Mouse (Mus musculus) mature B cell (primary cell): ENCODE data around the gene Guca1b.

Source experiments
- in situ Hi-C: fragments of 300-500 bp; cut with MboI; formaldehyde crosslinking; loops from 2 replicates; pipeline ENCODE4 v1.14.3; 2019

Gene Guca1b

DNA sequence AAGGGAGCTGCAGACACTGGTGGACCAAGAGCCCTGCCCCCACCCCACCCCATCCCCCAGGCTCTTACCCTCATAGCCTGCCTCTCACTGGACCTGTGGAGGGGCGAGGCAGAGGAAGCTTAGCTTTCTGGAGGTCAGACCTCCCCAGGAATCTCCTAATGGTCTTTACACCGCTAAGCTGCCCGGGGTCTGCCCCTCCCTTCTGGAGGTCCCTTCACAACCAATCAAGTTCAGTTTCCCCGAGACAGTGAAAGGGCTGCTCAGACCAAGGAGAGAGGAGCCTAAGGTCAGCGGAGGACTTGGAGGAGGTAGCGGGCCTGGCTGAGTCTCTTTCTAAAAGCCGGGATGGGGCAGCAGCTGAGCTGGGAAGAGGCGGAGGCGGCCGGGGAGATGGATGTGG lies at the start of gene Guca1b:
Gene Guca1b, plus strand, starts transcription at position 249 of the 400 bp plus-strand sequence.
- in situ Hi-C loops, result no loop called here

DNA sequence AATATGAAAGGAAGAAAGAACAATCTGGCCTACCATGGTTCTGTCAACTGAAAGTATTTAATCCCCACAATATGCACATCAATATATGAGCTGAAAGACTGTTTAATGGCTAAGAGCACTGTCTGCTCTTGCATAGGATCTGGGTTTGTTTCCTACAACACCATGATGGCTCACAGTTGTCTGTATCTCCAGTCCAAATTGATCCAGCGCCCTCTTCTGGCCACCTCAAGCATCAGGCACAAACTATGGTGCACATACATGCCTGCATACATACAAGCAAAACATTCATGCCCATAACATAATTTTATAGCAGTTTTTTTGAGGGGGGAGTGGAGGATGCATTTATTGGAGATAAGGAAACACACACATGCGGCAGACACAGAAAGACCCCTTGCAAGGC lies 42.1 kb upstream of the Guca1b start:
- in situ Hi-C loops, result no loop called here

DNA sequence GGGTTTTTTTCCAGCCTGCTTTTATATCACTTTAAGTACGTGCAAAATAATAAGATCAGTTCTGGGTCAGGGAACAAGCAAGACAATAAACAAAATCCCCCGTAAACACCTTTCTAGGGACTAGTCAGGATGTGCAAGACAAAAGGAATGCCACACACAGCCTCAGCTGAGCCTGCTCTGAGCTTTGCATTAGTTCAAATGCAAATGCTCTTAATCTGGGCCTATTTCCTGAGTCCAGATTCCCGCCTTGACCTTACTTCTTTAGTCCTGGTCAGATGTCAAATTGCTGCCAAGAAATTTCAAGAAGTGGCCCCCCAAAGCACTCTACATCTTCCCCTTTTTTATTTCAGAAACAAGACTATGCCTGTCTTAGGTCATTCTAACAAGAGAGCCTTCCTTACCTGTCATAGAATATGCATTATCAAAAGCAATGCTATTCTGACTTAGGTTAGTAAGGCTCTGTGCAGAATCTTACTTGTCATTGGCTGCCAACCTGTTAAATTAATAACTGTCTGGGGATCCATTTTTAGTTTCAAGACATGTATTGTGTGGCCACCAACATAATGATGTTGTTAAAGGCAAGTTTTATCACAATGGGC lies 35.4 kb upstream of the Guca1b start:
- in situ Hi-C loops, result no loop called here

DNA sequence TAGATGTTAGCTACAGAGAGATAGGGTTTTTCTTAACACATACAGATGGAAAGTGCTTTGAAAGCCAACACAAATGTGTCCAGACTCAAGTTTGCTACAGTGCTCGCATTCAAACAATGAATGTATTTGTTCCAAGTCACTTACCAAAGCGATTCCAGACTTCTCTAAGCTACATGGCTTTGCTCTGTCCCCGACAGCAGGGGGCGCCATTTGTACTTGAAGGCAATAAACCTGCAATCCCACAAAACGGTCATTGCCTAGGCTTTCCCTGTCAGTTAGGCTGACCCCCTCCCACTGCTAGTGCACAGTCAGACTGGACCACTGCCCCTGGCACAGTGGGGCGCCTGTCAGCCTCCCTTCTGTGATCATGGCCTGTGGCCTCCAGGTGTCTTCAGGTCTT lies 25.2 kb upstream of the Guca1b start:
- in situ Hi-C loops, result no loop called here

DNA sequence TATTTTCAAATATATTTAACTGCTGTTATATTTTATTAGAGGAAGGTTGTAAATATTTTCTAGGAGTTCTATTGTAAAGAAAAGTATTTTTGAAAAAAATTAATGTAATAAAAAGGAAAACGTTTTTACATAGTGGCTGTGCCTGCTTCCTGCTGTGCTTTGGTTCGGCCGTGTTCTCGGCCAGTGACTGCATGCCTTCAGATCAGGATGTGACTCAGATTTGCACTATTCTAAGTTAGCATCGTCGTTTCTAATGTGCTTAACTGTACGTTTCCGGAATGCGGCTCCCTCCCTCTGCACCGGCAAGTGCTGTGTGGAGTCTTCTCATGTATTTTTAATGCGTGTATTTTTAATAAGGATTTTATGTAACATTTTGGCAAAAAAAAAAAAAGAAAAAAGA lies 23.9 kb upstream of the Guca1b start:
- in situ Hi-C loops, result no loop called here

DNA sequence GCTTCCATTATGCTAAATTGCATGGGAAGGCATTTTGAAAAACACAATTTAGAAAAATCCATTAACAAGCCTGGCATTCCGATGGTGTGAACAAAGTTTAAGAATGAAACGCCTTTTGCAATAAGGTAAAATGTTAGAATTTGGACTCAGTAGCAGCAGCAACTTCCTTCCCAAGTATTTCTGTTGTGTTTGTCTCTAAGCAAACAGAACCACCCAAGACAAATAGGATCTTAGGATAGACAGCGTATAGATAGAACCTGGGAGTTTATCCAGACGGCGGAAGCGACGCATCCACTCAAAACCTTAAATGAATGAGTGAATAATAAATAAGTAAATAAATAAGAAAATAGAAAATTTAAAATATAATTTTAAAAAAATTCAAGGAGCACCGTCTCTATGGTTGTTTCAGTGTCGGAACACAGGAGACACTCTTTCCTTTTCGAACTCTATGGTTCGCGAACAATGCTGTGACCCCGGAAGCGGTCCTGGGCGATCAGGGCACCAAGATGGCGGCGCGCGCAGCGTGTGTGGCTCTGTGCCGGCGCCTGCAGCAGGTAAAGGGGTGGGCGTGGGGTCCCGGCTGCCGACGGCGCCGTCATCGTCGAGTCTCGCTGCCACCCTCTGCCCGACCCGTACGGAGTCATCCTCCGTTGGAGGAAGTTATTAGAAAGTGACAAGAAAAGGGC lies 16.6 kb upstream of the Guca1b start, which contains the start of gene Mrps10:
Gene Mrps10, plus strand, starts transcription at position 487 of the 686 bp plus-strand sequence.
- in situ Hi-C loops, result no loop called here

DNA sequence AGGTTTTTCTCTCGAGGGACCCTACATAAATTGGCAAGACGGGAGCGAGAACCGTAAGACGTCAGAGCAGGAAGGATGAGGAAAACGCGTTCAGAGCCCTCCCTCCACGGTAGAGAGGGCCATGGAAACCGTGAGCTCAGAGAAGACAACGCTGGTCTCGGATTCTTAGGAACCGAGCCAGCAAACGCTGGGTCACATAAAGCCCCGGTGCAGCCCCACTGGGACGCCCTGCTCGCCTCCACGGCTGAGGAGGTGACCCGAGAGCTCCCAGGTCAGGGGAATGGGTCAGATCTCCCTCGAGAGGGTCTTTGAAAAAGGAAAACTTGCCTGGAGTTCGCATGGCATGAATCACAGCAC lies 16.1 kb upstream of the Guca1b start:
- in situ Hi-C loops, result no loop called here

DNA sequence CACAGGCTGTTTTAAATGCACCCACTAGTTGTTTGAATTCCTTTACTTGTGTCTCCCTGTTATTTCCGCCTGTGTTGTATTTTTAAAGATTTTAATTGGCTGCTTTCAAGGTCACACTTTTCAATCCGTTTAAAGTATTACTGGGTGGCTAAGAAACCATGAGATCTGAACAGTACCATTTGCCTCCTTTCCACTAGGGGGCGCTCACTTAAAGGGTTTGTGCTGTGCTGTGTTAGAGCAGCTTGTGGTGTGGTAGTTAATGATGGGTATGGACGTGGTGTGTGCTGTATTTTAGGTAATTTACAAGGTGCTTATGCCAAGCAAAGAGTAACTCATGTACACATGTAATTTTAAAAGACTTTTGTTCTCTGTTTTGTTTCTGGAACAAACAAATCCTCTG lies 13.7 kb upstream of the Guca1b start:
- in situ Hi-C loops, result no loop called here

DNA sequence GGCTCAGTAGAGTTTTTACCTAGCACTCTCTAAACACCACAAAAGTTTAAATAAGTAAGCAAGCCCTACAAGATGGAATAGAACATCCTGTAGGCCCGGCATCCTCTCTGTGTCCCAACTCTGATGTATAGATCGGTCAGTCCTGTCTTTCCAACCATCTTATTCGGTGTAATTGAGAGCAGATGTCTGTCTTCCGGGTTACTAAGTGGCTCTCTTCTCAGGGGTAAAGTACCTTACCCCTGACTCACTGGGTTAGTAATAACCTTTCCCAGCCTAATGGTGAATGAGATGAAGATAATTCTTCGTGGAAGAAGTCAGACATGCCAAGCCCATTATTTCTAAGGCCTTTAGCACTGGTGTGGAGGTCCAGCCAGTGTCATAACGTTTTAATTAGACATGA lies 11.2 kb upstream of the Guca1b start:
- in situ Hi-C loops, result no loop called here

DNA sequence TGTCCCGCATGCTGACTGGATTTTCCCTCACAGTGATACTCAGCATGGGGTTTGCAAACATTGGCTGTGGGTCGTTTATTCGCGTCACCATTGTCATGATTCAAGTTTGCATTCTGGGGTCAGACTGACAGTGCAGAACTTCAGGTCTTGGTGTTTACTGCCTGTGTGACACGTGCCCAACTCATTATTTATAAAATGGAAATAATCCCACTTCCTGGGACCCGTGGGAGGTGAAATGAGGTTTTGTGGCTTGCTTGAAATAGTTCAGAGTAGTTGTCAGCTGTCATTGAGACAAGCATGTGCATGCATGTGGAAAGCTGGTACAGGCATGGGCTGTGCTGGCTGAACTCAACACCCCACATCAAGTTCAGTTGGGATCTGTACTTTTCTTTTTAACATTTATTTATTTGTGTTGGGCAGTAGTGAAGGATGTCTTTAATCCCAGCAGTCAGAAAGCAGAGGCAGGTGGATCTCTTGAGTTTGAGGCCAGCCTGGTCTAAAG lies 8.4 kb upstream of the Guca1b start:
- in situ Hi-C loops, result no loop called here

DNA sequence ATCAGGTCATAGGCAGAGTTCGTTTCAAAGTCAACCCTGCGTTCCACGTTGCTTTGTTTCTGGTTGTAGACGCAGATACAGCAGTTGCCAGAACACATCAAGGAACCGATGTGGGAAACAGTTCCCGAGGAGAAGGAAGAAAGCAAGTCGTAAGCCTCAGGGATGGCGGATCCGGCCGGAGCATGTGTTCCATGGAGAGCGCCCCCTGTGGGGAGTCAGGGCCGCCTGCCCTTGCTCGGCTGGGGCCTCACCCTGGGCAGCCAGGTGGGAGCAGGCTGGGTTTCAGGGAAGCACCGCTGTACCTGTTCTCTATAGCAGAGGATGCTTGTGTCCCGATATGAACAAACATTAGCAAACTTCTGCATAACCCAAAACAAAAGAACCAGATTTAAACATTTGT lies 7.1 kb upstream of the Guca1b start:
- in situ Hi-C loops, result no loop called here

DNA sequence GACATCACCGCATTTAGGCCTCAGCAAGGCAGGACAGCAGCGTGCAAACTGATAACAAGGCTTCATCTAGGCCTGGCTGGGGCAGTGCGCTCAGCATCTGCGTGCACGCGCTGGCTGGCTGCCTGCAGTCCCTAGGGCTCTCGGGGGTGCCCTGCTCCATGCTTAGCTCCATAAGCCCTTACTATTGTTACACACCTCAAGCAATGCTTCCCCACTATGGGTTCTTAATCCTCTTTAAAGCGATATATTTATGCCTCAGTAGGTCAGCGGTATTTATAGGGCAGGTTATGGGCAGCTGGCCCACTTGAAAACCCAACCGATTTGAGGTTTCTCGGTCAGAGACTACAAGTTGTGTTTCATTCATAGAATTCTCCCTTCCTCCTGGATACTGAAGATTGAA lies 3.3 kb upstream of the Guca1b start:
- in situ Hi-C loops, result no loop called here

DNA sequence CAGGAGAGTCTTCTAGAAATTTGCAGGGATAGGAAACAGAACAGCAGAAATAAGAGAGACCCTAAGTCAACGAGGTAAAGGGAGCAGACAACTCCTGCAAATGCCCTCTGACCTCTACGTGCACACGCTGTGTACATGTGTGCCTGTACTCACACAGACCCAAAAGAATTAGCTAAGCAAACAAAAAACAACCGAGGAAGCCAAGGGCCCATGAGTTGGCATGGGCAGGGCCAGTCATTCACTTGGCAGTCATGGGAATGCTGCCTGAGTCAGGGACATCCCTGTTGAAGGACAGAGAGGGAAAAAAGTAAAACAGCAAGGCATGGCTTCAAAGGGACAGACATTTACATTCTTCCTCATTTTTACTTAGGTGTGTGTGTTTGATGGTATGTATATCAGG lies 1.9 kb upstream of the Guca1b start:
- in situ Hi-C loops, result no loop called here

DNA sequence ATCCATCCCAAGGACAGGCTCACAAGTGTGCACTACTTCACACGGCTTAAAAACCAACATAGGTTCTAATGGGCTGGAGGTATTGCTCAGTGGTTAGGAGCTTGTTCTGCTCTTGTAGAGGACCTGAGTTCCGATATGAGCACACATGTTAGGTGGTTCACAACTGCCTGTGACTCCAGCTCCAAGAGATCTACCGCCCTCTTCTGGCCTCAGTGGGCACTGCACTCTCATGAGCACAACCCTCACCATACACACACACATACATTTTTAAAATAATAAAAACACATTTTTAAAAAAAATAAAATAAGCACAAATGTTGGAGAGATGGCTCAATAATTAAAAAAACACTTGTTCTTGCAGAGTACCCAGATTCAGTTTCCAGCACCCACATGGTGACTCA lies 1.1 kb upstream of the Guca1b start:
- in situ Hi-C loops, result no loop called here

DNA sequence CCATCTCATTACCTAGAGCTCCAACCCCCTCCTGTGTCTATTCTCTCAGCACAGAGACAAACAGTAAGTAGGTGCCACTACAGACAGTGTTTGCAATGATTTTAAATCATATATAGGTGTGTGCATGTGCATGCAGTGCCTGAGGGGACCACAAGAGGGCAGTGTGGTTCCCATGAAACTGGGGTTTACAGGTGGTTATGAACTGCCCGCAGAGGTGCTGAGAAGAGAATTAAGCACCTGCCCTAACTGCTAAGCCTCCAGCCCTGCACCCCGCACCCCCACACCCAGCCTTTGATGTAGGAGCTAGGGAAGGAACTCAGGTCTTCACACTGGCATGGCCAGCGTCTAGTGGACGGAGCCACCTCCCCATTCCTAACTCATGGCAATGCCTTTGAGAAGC lies 1.5 kb downstream of the Guca1b start:
- in situ Hi-C loops, result no loop called here

DNA sequence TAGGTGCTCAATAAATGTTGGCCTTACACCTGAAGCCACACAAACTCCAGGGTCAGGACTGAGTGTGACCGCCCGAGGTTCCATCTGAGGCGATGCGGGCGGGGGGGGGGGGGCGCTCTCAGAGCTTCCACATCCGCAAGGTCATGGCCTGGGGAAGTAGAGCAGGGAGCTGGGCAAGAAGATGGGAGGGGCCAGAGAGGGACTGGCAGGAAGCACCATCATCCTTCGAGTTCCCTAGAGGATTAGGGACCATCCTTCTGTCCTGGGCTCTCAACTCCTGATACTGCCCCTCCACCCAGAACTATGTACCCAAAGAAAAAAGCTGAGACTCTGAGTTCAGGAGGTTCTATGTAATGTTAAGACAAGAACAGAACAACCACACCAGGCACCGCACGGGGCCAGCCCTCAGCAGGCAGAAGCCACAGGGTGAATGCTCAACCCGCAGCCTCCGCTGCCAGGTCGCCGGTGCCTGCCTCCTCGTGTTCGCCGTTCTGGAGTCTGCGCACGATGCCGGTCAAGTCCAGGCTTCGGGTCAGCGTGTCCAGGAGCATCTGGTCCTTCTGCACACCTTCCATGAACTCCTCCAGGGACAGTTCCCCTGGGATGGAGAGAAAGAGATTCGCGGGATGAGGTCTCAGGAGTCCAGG lies 9.2 kb downstream of the Guca1b start:
- in situ Hi-C loops, result no loop called here

DNA sequence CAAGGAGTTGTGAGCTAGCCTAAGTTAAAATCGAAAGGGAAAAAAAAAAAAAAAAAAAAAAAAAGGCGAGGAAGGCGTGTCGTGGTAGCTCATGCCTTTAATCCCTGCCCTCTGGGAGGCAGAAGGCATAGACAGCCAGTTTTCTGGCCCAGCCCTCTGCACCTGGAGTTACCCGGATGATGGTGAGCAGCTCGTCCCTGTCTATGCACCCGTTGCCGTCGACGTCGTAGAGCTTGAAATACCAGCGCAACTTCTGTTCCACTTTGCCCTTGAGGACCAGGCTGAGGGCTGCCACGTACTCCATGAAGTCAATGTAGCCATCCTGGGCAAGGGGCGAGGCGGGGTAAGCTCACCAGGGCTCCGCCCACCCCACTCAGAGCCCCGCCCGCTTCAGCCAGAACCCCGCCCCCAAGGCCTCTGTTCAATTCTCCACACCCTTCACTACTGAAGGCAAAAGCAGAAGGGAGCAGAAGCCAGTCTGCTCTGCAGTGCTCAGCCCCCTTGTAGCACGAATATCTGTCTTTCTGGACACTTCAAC lies 10.3 kb downstream of the Guca1b start:
- in situ Hi-C loops, result no loop called here

DNA sequence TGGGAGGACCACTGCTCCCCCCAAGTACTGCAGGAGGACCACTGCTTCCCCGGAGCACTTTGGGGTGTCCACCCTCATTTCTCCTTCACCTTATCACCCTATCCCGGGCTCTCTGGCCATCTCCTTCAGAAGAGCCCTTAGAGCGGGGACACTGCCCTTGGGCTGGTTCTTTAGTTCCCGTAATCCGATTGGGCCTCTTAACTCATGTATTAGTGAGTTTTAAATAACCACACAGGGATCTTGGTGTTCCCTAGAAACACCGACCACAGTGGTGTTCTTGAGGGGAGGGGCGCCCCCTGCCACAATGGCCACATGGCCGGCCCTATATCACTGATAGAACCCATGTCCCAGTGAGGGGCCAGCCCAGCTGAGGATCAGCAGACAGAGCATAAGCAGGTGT lies 13.9 kb downstream of the Guca1b start:
- in situ Hi-C loops, result no loop called here

DNA sequence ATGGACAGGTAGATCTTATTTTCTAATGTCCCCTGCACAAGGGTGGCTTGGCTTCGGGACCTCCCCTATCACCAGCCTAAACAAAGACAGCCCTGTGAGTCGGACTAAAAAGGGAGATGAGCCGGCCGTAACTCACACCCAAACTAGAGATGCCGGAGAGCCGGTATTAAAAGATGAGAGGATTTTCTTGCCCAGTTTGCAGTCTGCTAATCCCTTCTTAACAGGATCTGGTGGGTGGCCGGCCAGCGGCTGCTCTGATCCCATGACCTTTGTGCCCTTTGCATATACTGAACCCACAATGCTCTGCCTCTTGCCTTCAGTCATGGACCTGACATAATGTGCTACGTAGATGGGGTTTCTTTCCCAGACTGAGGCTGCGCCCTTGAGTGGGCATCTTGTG lies 15.3 kb downstream of the Guca1b start, which contains the start of gene Guca1a:
Gene Guca1a, minus strand, starts transcription at position 134 of the 400 bp plus-strand sequence.
- in situ Hi-C loops, result no loop called here

DNA sequence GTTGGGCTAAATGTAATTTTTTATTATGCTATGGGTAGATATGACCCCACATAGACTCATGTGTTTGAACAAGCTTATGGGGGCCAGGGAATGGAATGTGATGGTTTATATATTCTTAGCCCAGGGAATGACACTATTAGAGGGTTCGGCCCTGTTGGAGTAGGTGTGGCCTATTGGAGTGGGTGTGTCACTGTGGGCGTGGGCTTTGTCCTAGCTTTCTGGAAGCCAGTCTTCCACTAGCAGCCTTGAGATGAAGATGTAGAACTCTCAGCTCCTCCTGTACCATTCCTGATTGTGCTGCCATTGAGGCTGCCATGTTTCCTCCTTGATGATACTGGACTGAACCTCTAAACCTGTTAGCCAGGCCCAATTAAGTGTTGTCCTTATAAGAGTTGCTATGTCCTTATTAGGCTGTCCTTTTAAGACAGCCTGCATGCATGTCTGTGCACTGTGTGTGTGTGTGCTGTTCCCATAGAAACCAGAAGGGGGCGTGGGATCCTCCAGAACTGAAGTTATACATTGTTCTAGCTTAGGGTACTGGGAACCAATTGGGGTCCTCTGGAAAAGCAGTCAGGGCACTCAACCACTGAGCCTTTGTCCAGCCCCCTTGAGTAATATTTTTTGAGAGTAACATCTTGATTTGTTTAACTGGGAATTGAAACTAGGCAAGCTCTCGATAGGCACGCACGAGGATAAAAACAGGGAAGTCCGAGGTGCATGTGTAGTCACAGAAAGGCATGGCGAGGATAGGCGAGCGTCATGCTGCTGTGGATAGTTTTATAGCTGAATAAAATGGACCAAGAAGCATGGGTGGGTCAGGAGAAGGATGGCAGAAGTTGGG lies 22.7 kb downstream of the Guca1b start:
- in situ Hi-C loops, result no loop called here

DNA sequence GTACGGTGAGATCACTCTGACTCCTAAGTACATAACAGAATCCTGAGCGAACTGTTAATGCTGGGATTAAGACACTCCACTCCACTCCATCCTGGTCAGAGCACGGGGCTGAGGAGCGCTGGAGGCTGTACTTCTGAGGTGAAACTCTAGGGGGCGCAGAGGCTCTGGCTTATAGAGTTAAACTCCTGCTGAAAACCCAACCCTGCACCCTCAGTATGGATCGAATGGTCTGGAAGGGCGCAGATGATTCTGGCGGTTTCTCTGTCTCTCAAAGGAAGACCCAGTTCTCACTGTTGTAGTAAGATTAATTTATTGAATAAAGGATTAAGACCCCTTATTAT lies 23.3 kb downstream of the Guca1b start:
- in situ Hi-C loops, result no loop called here
